ENCODE assay signal across 9 mouse cellular contexts in the genomic region with DNA sequence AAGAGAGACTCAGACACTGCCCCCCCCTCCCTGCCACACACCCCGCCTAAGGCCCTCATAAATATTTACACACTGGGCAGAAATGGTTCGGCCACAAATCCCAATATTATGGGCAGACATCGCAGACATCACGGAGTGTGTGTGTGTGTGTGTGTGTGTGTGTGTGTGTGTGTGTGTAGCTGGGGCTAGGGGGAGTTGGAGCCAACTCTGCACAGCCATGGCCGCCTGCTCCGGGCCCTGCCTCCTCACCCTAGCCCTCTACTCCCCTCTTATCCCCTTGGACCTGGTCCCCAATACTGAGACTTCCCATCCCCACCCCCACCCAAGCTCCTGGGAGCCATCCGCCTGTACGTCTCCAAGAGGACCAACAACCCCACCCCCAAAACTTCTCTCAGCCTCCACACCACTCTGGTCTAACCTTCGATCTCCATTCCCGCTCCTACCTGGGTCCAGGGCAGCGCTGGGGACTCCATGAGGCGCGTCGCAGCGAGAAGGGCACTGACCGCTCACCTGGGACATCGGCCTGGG. TPM values are rescaled to one million over a fixed set of nuclear protein-coding genes. Genes with fewer than 3 reads are reported as not detected.
DNase-seq lines count a peak whose midpoint lies in the region; ATAC-seq lines count a peak whose summit lies in the region.
"Had no signal": no experiment of that assay in that cellular context is flagged by ENCODE, and none has a peak within 500 bp of the region (broad histone marks: within the 10 kb centered on the region; RNA-seq: fewer than 3 reads in every experiment).

No protein-coding gene starts in this region.

- peaks cover 25% of the 10 kb centered on the region for H3K36me3 ChIP-seq in heart, embryonic 14.5 days (ENCODE audit: control insufficient read depth, insufficient read depth, low read length)
- no peaks in the 10 kb centered on the region for H3K36me3 ChIP-seq in hindbrain, embryonic 14.5 days (replicated peaks; ENCODE audit: control insufficient read depth, insufficient read depth)
- H3K36me3 ChIP-seq in midbrain, embryonic 12.5 days: no peaks in the 10 kb centered on the region

- ATAC-seq in heart, embryonic 14.5 days (ENCODE audit: insufficient number of reproducible peaks, insufficient read depth, low FRiP score, low read depth): peak; percentile 15
- ATAC-seq in hindbrain, embryonic 14.5 days (ENCODE audit: low FRiP score): 0 out of 2 replicates have a peak, but pooled peaks have one; percentile 51
- ATAC-seq in midbrain, embryonic 12.5 days (ENCODE audit: low FRiP score, low read depth): peak; percentile 61

- DNase-seq in heart, adult 9 months (ENCODE audit: low spot score in 2 of 2): no peak
- DNase-seq in hindbrain, embryonic 14.5 days (ENCODE audit: low spot score): no peak
- DNase-seq in gastrocnemius, postnatal 36 days: no peak
- no peak for DNase-seq in urinary bladder, adult 18-20 months (ENCODE audit: low spot score in 2 of 2)
- DNase-seq in testis, postnatal 14 days (ENCODE audit: low spot score): no peak
- DNase-seq: spleen, adult 18-20 months had no signal

- H3K27me3 ChIP-seq in heart, embryonic 14.5 days (ENCODE audit: control insufficient read depth, insufficient read depth, low read length): no peaks in the 10 kb centered on the region
- peaks cover 51% of the 10 kb centered on the region for H3K27me3 ChIP-seq in hindbrain, embryonic 14.5 days (ENCODE audit: control insufficient read depth, insufficient read depth, low read length)
- peaks cover 71% of the 10 kb centered on the region for H3K27me3 ChIP-seq in midbrain, embryonic 12.5 days

- peaks cover 20 to 37% of the 10 kb centered on the region in 2 experiments for H3K4me1 ChIP-seq in heart, embryonic 14.5 days (ENCODE audit: control insufficient read depth in 2 of 2, insufficient read depth in 2 of 2, low read length in 2 of 2)
- H3K4me1 ChIP-seq in brown adipose tissue, adult 24 weeks (ENCODE audit: control insufficient read depth, insufficient read depth, insufficient read length, low read length): peaks cover 2% of the 10 kb centered on the region; the same call in 1 of the 2 replicates
- H3K4me1 ChIP-seq in hindbrain, embryonic 14.5 days (replicated peaks; ENCODE audit: control insufficient read depth, insufficient read depth, low read length): peaks cover 8% of the 10 kb centered on the region; the same call in 1 of the 2 replicates
- H3K4me1 ChIP-seq in midbrain, embryonic 12.5 days: peaks cover 38% of the 10 kb centered on the region

- peak overlapping the region; percentile 80 to 91 for H3K4me3 ChIP-seq in heart, embryonic 14.5 days (ENCODE audit: control insufficient read depth in 1 of 2, insufficient read depth in 1 of 2, low read depth in 1 of 2, low read length in 2 of 2)
- H3K4me3 ChIP-seq in brown adipose tissue, adult 24 weeks (ENCODE audit: insufficient read depth, low read depth, low read length): peak overlapping the region; percentile 51
- H3K4me3 ChIP-seq in hindbrain, embryonic 14.5 days (replicated peaks; ENCODE audit: low read length): peak overlapping the region; percentile 52
- H3K4me3 ChIP-seq in midbrain, embryonic 12.5 days: peak overlapping the region; percentile 59

- H3K4me2 ChIP-seq in heart, embryonic 14.5 days (ENCODE audit: low read length): peak overlapping the region; percentile 91
- H3K4me2 ChIP-seq in hindbrain, embryonic 14.5 days (replicated peaks): peak overlapping the region; percentile 91
- H3K4me2 ChIP-seq in midbrain, embryonic 12.5 days (replicated peaks): peak overlapping the region; percentile 96

- H3K9ac ChIP-seq in heart, embryonic 14.5 days (ENCODE audit: low read length): peak overlapping the region; percentile 88
- H3K9ac ChIP-seq in hindbrain, embryonic 14.5 days: peak overlapping the region; percentile 58
- H3K9ac ChIP-seq in midbrain, embryonic 12.5 days (replicated peaks): peak overlapping the region; percentile 66

- H3K27ac ChIP-seq in heart, embryonic 14.5 days (replicated peaks in 1 of 2; ENCODE audit: control insufficient read depth in 1 of 2, insufficient read depth in 1 of 2, low read depth in 2 of 2, low read length in 2 of 2): peak overlapping the region; percentile 71 to 83
- no peak overlapping the region for H3K27ac ChIP-seq in brown adipose tissue, adult 24 weeks (replicated peaks; ENCODE audit: low read depth, low read length)
- H3K27ac ChIP-seq in hindbrain, embryonic 14.5 days: no peak overlapping the region
- peak overlapping the region; percentile 10; the same call in 1 of the 2 replicates for H3K27ac ChIP-seq in midbrain, embryonic 12.5 days (replicated peaks)

- WGBS in heart, embryonic 14.5 days: 11% methylated on average over 17 of the region's 17 CpGs
- 2% methylated on average over 15 of the region's 17 CpGs for WGBS in hindbrain, embryonic 14.5 days
- 1% methylated on average over 16 of the region's 17 CpGs for WGBS in midbrain, embryonic 12.5 days

- intact Hi-C loops in gastrocnemius, postnatal 36 days (cut with DNase I): no loop called here

- no peaks in the 10 kb centered on the region for H3K9me3 ChIP-seq in heart, embryonic 14.5 days (ENCODE audit: control insufficient read depth, low read length)
- H3K9me3 ChIP-seq in hindbrain, embryonic 14.5 days (ENCODE audit: control insufficient read depth, low read length): no peaks in the 10 kb centered on the region
- no peaks in the 10 kb centered on the region for H3K9me3 ChIP-seq in midbrain, embryonic 12.5 days

RNA-seq across cellular contexts. Expression of gene Mdfi, which starts 1.9 kb away (rescaled TPM):
- 10.4 and 26.3 TPM in 2 replicates for polyA plus RNA-seq in heart, embryonic 14.5 days (2014; fragmentation: Nextera tagmentation; extraction: Ambion mirVana)
- polyA plus RNA-seq in brown adipose tissue, adult 24 weeks (2012; ENCODE audit: insufficient read depth, insufficient read length, missing spikeins): not detected in 2 replicates
- polyA plus RNA-seq in hindbrain, embryonic 14.5 days (2014; fragmentation: Nextera tagmentation; extraction: Ambion mirVana): 7.5 and 7.7 TPM in 2 replicates
- polyA plus RNA-seq in midbrain, embryonic 12.5 days (2016; fragmentation: Nextera tagmentation; extraction: Ambion mirVana): 7.6 and 11.7 TPM in 2 replicates
- under 1 TPM; 0.36 to 0.96 TPM for total RNA-seq in gastrocnemius, postnatal 36 days (2021)

Comparison
In these comparisons a context has a peak if more than half of its experiments do, and no peak if none do; other contexts are left out.
1. H3K27ac ChIP-seq: peak in heart, embryonic 14.5 days (2 of 2) and midbrain, embryonic 12.5 days (single experiment); none in brown adipose tissue, adult 24 weeks (single experiment) and hindbrain, embryonic 14.5 days (single experiment).
2. Peak in every context shown above with its lines, with median percentiles within 50 percentile points of each other: ATAC-seq, H3K4me2 ChIP-seq, H3K4me3 ChIP-seq and H3K9ac ChIP-seq.